Mouse (Mus musculus): ENCODE data around the gene Med10.
A peak's percentile ranks its signal among the peaks of the same experiment; 100 is the strongest.

Gene Med10

GRCm38 (mm10) chr13:69802095-69802494 lies at the start of gene Med10:
Gene Med10 (plus strand): TSS chr13:69802395.
- no peak for DNase-seq (ENCODE audit: low spot score in 2 of 2)

- no peak for DNase-seq (ENCODE audit: low spot score in 2 of 2)
These were observed 49.3 kb upstream of the Med10 start for GRCm38 (mm10) chr13:69752875-69753274.

- DNase-seq (ENCODE audit: low spot score in 2 of 2): peak in 1 of 2 experiments; percentile 42
These were observed 43.2 kb upstream of the Med10 start for GRCm38 (mm10) chr13:69758979-69759378.

DNA sequence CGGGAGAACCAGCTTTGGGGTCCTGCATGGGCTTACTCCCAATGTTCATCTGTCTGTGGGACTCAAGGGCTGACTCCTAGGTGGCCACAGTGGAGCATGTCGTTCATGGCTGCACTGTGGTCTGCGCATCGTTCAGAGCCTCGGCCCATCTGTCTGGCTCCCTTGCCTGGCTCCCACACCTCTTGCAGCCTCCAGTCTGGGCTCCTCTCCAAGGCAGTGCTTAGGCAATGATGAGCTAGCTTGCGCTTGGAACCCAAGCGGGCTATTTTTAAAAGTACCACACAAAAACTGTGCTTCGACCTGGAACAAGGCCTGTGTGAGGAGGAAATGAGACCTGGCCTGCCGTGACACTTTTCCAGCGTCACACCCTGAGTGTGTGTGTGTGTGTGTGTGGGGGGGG lies 40.8 kb upstream of the Med10 start:
- peak; percentile 86 for DNase-seq (ENCODE audit: low spot score in 2 of 2)

GRCm38 (mm10) chr13:69764646-69765045 lies 37.5 kb upstream of the Med10 start:
- no peak for DNase-seq (ENCODE audit: low spot score in 2 of 2)

- no peak for DNase-seq (ENCODE audit: low spot score in 2 of 2)
These were observed 34.0 kb upstream of the Med10 start for GRCm38 (mm10) chr13:69768152-69768551.

- DNase-seq (ENCODE audit: low spot score in 2 of 2): no peak
These were observed 31.4 kb upstream of the Med10 start for GRCm38 (mm10) chr13:69770538-69771456.

GRCm38 (mm10) chr13:69772358-69772757 lies 29.8 kb upstream of the Med10 start:
- DNase-seq (ENCODE audit: low spot score in 2 of 2): no peak

- peak; percentile 80 to 88 for DNase-seq (ENCODE audit: low spot score in 2 of 2)
These were observed 24.0 kb upstream of the Med10 start for GRCm38 (mm10) chr13:69778221-69778620.

GRCm38 (mm10) chr13:69788704-69789103 lies 13.5 kb upstream of the Med10 start:
- DNase-seq (ENCODE audit: low spot score in 2 of 2): no peak

- no peak for DNase-seq (ENCODE audit: low spot score in 2 of 2)
These were observed 10.4 kb upstream of the Med10 start for GRCm38 (mm10) chr13:69791814-69792213.

DNA sequence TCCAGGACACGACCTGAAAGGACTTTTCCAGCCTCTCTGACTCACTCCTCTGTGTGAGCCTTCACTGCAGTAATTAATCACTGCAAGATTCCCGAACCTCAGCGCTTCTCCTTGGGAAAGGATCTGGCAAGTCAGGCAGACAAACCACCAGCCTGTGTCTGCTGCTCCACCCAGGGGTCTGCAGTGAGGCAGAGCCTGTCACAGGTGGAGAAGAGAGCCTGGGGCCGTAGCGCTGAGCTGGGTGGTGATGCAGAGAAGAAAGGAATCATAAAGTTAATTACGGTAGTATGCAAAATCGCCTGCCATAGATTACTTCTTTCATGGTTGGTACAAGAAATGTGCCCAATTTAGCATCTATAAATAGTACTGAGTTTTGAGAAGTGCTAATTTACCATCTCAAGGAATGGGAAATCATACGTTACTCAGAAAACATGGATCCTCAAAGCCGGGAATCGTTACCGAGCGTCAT lies 9.6 kb upstream of the Med10 start:
- DNase-seq (ENCODE audit: low spot score in 2 of 2): peak; percentile 18 to 27

GRCm38 (mm10) chr13:69794808-69795207 lies 7.4 kb upstream of the Med10 start:
- DNase-seq (ENCODE audit: low spot score in 2 of 2): no peak

DNA sequence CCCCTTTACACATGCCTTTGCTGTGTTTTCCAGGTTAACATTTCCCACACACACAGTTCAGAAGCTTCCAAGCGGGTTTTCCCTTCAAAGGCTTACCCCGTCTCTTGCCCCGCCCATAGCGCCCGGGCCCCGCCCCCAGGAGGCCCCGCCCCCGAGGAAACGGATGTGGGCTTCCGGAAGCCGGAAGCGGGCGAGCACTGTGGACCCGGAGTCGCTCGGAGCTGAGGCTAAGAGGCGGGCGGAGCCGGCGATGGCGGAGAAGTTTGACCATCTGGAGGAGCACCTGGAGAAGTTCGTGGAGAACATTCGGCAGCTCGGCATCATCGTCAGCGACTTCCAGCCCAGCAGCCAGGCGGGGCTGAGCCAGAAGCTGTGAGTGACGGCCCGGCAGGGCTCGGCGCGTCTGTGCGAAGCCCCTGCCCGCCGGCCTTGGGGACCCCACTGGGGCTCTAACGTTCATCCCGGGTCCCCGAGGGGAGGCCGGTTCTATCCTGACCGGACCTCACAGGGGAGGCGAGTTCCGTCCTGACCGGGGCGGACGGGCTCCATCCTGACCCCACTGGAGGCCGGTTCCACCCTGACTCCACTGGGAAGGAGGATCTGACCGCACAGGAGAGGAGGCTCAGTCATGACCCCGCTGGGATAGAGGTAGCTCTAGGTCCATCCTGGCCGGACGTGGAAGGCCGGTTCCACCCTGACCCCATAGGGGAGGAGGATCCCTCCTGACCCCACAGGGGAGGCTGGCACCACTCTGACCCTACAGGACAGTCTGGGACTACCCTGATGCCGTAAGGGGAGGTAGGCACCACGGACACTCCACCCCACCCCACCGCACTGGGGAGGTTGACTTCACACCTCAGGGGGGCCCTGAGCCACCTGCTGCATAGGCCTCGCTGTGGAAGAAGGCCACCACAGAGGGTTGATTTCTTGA lies 7.8 kb downstream of the Med10 start:
- DNase-seq (ENCODE audit: low spot score in 2 of 2): peak; percentile 78 to 79

- DNase-seq (ENCODE audit: low spot score in 2 of 2): no peak
These were observed 8.9 kb downstream of the Med10 start for GRCm38 (mm10) chr13:69810936-69811680.

- no peak for DNase-seq (ENCODE audit: low spot score in 2 of 2)
These were observed 11.7 kb downstream of the Med10 start for GRCm38 (mm10) chr13:69813870-69814269.

DNA sequence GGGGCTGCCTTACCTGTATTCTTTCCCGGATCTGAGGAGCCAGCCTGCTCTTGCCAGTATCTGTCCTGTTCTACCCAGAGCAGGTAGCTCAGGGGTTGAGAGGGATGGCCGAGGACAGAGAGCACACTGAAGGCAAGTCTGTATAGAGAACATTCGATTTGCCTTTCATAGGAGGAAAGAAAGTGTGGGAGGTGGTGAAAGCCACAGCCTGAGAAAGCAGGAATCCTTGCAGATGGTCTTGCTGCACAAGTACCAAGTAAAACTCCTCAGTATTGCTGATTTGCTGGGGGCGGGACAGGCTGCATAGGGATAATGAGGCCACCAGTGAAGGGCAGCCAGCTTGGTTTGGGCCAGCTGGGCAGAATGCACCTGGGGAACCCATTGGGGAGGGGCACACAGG lies 16.1 kb downstream of the Med10 start:
- DNase-seq (ENCODE audit: low spot score in 2 of 2): peak; percentile 25 to 31

- no peak for DNase-seq (ENCODE audit: low spot score in 2 of 2)
These were observed 19.1 kb downstream of the Med10 start for GRCm38 (mm10) chr13:69821169-69821822.

GRCm38 (mm10) chr13:69823920-69824637 lies 21.9 kb downstream of the Med10 start:
- DNase-seq (ENCODE audit: low spot score in 2 of 2): peak in 1 of 2 experiments; percentile 19

- DNase-seq (ENCODE audit: low spot score in 2 of 2): no peak
These were observed 23.4 kb downstream of the Med10 start for GRCm38 (mm10) chr13:69825396-69826095.

Measured in right cerebral cortex, adult 2 months (tissue).